Mouse (Mus musculus) megakaryocyte, embryonic 14.5 days (primary cell): ENCODE results near the gene Mycbpap.

Experiments
- FLI1 ChIP-seq: IDR thresholded peaks from 2 replicates; pipeline ENCODE4 v1.6.1; 2012; ENCODE audit warnings: low read length, inconsistent platforms, mixed read lengths
- GATA1 ChIP-seq: IDR thresholded peaks from 3 replicates; pipeline ENCODE4 v1.6.1; 2012; ENCODE audit warnings: mixed read lengths, low read length, inconsistent platforms, borderline replicate concordance

GRCm38 (mm10) chr11:94464170-94464569 is 57.4 kb downstream of the Mycbpap start:
- no peak for TF ChIP-seq GATA1
- TF ChIP-seq FLI1, result no peak
